ENCODE assay signal across 8 mouse cellular contexts in genomic region chr12:72441839-72442576, GRCm38 (mm10). TPM values are rescaled to one million over a fixed set of nuclear protein-coding genes. Genes with fewer than 3 reads are reported as not detected.
DNase-seq lines count a peak whose midpoint lies in the region; ATAC-seq and TF ChIP-seq lines count a peak whose summit lies in the region.

Lrrc9 (plus strand) TSS chr12:72441866.

- peaks cover 2% of the 10 kb centered on the region; the same call in 1 of the 2 replicates for H3K27me3 ChIP-seq in spleen, adult 2 months (ENCODE audit: control insufficient read depth, insufficient read depth, low read length)
- no peaks in the 10 kb centered on the region for H3K27me3 ChIP-seq in lung, embryonic 14.5 days (ENCODE audit: insufficient read depth, low read length)

- peak within 1 kb of the TSS; percentile 94 for H3K4me2 ChIP-seq in lung, embryonic 14.5 days

- WGBS in spleen, adult 2 months: 7% methylated on average over 31 of the region's 31 CpGs
- WGBS in lung, embryonic 14.5 days: 2% methylated on average over 31 of the region's 31 CpGs
- WGBS in olfactory bulb, adult 2 months: 3% methylated on average over 31 of the region's 31 CpGs

- TF ChIP-seq POLR2A in spleen, adult 2 months (IDR thresholded peaks at IDR 0.05; ENCODE audit: low read depth, low read length): no peak
- 0 out of 2 replicates have a peak, but pooled peaks have one; percentile 27 for TF ChIP-seq POLR2A in olfactory bulb, adult 2 months (IDR thresholded peaks at IDR 0.05; ENCODE audit: insufficient read depth, low read depth, low read length)

- no peaks in the 10 kb centered on the region for H3K9me3 ChIP-seq in lung, embryonic 14.5 days (ENCODE audit: low read depth, low read length)

- H3K4me1 ChIP-seq in spleen, adult 2 months (ENCODE audit: control insufficient read depth, insufficient read depth, insufficient read length): peaks cover 3% of the 10 kb centered on the region; the same call in 1 of the 2 replicates
- no peaks in the 10 kb centered on the region for H3K4me1 ChIP-seq in lung, embryonic 14.5 days (ENCODE audit: insufficient read depth)
- peaks cover 8% of the 10 kb centered on the region for H3K4me1 ChIP-seq in olfactory bulb, adult 2 months (ENCODE audit: control insufficient read depth, insufficient read depth, low read length)

- DNase-seq in spleen, adult 2 months (ENCODE audit: low read depth in 1 of 2, low spot score in 2 of 2): peak in 1 of 2 experiments; percentile 4
- no peak for DNase-seq in spleen, adult 12 weeks (ENCODE audit: low spot score)
- DNase-seq in forelimb bud, embryonic 11.5 days (ENCODE audit: low read depth, low spot score): peak; percentile 79
- DNase-seq in layer of hippocampus, adult 2 months (ENCODE audit: low spot score in 2 of 2): peak; percentile 8 to 29
- peak; percentile 84 for DNase-seq in lung, embryonic 14.5 days
- DNase-seq in thymus, postnatal 4 days: peak; percentile 72

- H3K27ac ChIP-seq in spleen, adult 2 months (ENCODE audit: insufficient read depth, low read length): no peak within 1 kb of the TSS
- no peak within 1 kb of the TSS for H3K27ac ChIP-seq in layer of hippocampus, adult 2 months
- H3K27ac ChIP-seq in lung, embryonic 14.5 days (ENCODE audit: low read depth): no peak within 1 kb of the TSS
- no peak within 1 kb of the TSS for H3K27ac ChIP-seq in olfactory bulb, adult 2 months (ENCODE audit: insufficient read depth, low read depth, low read length)

- peak within 1 kb of the TSS; percentile 39 for H3K4me3 ChIP-seq in spleen, adult 2 months (ENCODE audit: extremely low read depth, insufficient read depth, insufficient read length)
- H3K4me3 ChIP-seq in layer of hippocampus, adult 2 months: peak within 1 kb of the TSS; percentile 54
- peak within 1 kb of the TSS; percentile 43 for H3K4me3 ChIP-seq in lung, embryonic 14.5 days (ENCODE audit: low read depth, low read length)
- H3K4me3 ChIP-seq in olfactory bulb, adult 2 months (ENCODE audit: insufficient read depth, low read depth, low read length): peak within 1 kb of the TSS; percentile 47

- no peak for TF ChIP-seq CTCF in spleen, adult 2 months (IDR thresholded peaks at IDR 0.05; ENCODE audit: extremely low read depth, insufficient read depth, insufficient read length, insufficient replicate concordance)
- TF ChIP-seq CTCF in layer of hippocampus, adult 2 months (conservative IDR thresholded peaks at IDR 0.05): no peak
- no peak for TF ChIP-seq CTCF in lung, embryonic 14.5 days (IDR thresholded peaks at IDR 0.05; ENCODE audit: low read depth)
- TF ChIP-seq CTCF in olfactory bulb, adult 2 months (IDR thresholded peaks at IDR 0.05; ENCODE audit: insufficient read depth, low read depth, low read length): no peak

- H3K36me3 ChIP-seq in spleen, adult 2 months (ENCODE audit: control insufficient read depth, insufficient read depth, low read length): no peaks in the 10 kb centered on the region
- H3K36me3 ChIP-seq in lung, embryonic 14.5 days (ENCODE audit: insufficient read depth): no peaks in the 10 kb centered on the region

- peak; percentile 83 to 84 for ATAC-seq in hematopoietic stem cell, adult 5-6 weeks (replicated peaks in 1 of 2; ENCODE audit: insufficient read depth in 1 of 2, low FRiP score in 2 of 2, low TSS enrichment in 1 of 2, low read depth in 1 of 2, poor library complexity in 2 of 2, severe bottlenecking in 2 of 2)
- ATAC-seq in lung, embryonic 14.5 days (ENCODE audit: insufficient read depth): peak; percentile 93

- peak within 1 kb of the TSS; percentile 59 for H3K9ac ChIP-seq in lung, embryonic 14.5 days

RNA-seq across cellular contexts. Expression of gene Lrrc9, which starts in this region (rescaled TPM):
- 0.04 TPM in 1 of 2 replicates, not detected in the other for polyA plus RNA-seq in spleen, adult 2 months (2012; rRNA removed)
- 0.74 and 3.9 TPM in 2 replicates for total RNA-seq in hematopoietic stem cell, adult 5-6 weeks (2017)
- 1 to 10 TPM; 2.1 to 2.4 TPM for total RNA-seq in layer of hippocampus, adult 2 months (2021)
- 0.29 and 0.87 TPM in 2 replicates for polyA plus RNA-seq in lung, embryonic 14.5 days (2014; fragmentation: Nextera tagmentation; extraction: Ambion mirVana)
- not detected in 2 replicates for polyA plus RNA-seq in olfactory bulb, adult 2 months (2012; ENCODE audit: insufficient read depth, insufficient read length, low replicate concordance, missing spikeins)

Comparison
In these comparisons a context has a peak if more than half of its experiments do, and no peak if none do; other contexts are left out.
1. Peak in DNase-seq, ATAC-seq, H3K4me3 ChIP-seq, H3K9ac ChIP-seq and H3K4me2 ChIP-seq in lung, embryonic 14.5 days; RNA of the gene not detected or under 1 TPM.